Mouse (Mus musculus) testis, adult 2 months (tissue): ENCODE results near the gene Gm20498. TPM values are rescaled to one million over a fixed set of nuclear protein-coding genes. Genes with fewer than 3 reads are reported as not detected.
A peak's percentile ranks its signal among the peaks of the same experiment; 100 is the strongest.

Source experiments
- H3K27ac ChIP-seq: fragments of 200-500 bp; 2 replicates; pipeline ENCODE4 v1.5.1; 2012; ENCODE audit warnings: low read depth, low read length; ENCODE audit not compliant: control insufficient read depth, insufficient read depth
- H3K27me3 ChIP-seq: fragments of 200-500 bp; 2 replicates; pipeline ENCODE4 v1.6.1; 2012; ENCODE audit warnings: mild to moderate bottlenecking, low read length, moderate library complexity; ENCODE audit not compliant: control insufficient read depth, insufficient read depth
- H3K36me3 ChIP-seq: fragments of 200-500 bp; 2 replicates; pipeline ENCODE4 v1.6.1; 2012; ENCODE audit warnings: mild to moderate bottlenecking, low read length; ENCODE audit not compliant: control insufficient read depth, insufficient read depth
- H3K4me1 ChIP-seq: fragments of 200-500 bp; 2 replicates; pipeline ENCODE4 v1.6.1; 2012; ENCODE audit warnings: low read length; ENCODE audit not compliant: control insufficient read depth, insufficient read depth
- H3K4me3 ChIP-seq: fragments of 200-500 bp; 2 replicates; pipeline ENCODE4 v1.5.1; 2012; ENCODE audit warnings: low read depth, mild to moderate bottlenecking, low read length, moderate library complexity, mixed read lengths; ENCODE audit not compliant: control insufficient read depth
- CTCF ChIP-seq: fragments of 200-500 bp; IDR thresholded peaks from 2 replicates; pipeline ENCODE4 v1.5.1; 2012; ENCODE audit warnings: low read depth, mild to moderate bottlenecking, inconsistent platforms, low read length, moderate library complexity; ENCODE audit not compliant: control insufficient read depth, insufficient read depth, insufficient replicate concordance
- POLR2A ChIP-seq: fragments of 200-500 bp; IDR thresholded peaks from 2 replicates; pipeline ENCODE4 v1.6.1; 2012; ENCODE audit warnings: low read depth, mild to moderate bottlenecking, inconsistent platforms, low read length, moderate library complexity; ENCODE audit not compliant: control insufficient read depth
- polyA plus RNA-seq: library from polyadenylated mRNA; depleted of rRNA; stranded (reverse); fragments of >200 nt; gene quantifications from 2 replicates; pipeline ENCODE4 v1.2.3, GENCODE M21; 2012; rRNA removed

The Gm20498 gene
- polyA plus RNA-seq, 1 experiment = 45.4 TPM

GRCm38 (mm10) chr12:81331937-81332874, 200.5 kb downstream of the Gm20498 start:
- TF ChIP-seq POLR2A (no peak), CTCF (no peak)

GRCm38 (mm10) chr12:81331046-81331638, 201.6 kb downstream of the Gm20498 start:
- TF ChIP-seq CTCF (no peak), POLR2A (no peak)
- Histone ChIP-seq H3K36me3 (no peaks in the 10 kb centered on the region), H3K4me1 (peaks cover 14% of the 10 kb centered on the region), H3K27ac (no peak overlapping the region), H3K27me3 (no peaks in the 10 kb centered on the region; the same call in 1 of the 2 replicates), H3K4me3 (no peak overlapping the region)

More at GRCm38 (mm10) chr12:81331937-81332874, 200.5 kb downstream of the Gm20498 start:
- Histone ChIP-seq H3K4me1 (peaks cover 14% of the 10 kb centered on the region), H3K27me3 (no peaks in the 10 kb centered on the region; the same call in 1 of the 2 replicates), H3K27ac (no peak overlapping the region), H3K4me3 (peak overlapping the region; percentile 23; the same call in 1 of the 2 replicates), H3K36me3 (no peaks in the 10 kb centered on the region)

GRCm38 (mm10) chr12:81324991-81325390, 207.7 kb downstream of the Gm20498 start:
- Histone ChIP-seq H3K27ac (no peak overlapping the region), H3K4me1 (no peaks in the 10 kb centered on the region), H3K36me3 (no peaks in the 10 kb centered on the region), H3K4me3 (no peak overlapping the region), H3K27me3 (no peaks in the 10 kb centered on the region)
- TF ChIP-seq CTCF (no peak), POLR2A (no peak)

- H3K27me3 ChIP-seq = no peaks in the 10 kb centered on the region
- no peak overlapping the region for H3K4me3 ChIP-seq
- TF ChIP-seq CTCF (no peak), POLR2A (no peak)
- H3K4me1 ChIP-seq = no peaks in the 10 kb centered on the region
- H3K36me3 ChIP-seq = no peaks in the 10 kb centered on the region
- no peak overlapping the region for H3K27ac ChIP-seq
Observed at GRCm38 (mm10) chr12:81324116-81324515, 208.6 kb downstream of the Gm20498 start.

GRCm38 (mm10) chr12:81321021-81321420, 211.7 kb downstream of the Gm20498 start:
- Histone ChIP-seq H3K4me3 (no peak overlapping the region), H3K27ac (no peak overlapping the region), H3K36me3 (no peaks in the 10 kb centered on the region), H3K27me3 (no peaks in the 10 kb centered on the region), H3K4me1 (no peaks in the 10 kb centered on the region)
- TF ChIP-seq CTCF (no peak), POLR2A (no peak)

- H3K27me3 ChIP-seq = no peaks in the 10 kb centered on the region
- H3K4me1 ChIP-seq = no peaks in the 10 kb centered on the region
- no peaks in the 10 kb centered on the region for H3K36me3 ChIP-seq
- no peak overlapping the region for H3K27ac ChIP-seq
- no peak for TF ChIP-seq CTCF
- TF ChIP-seq POLR2A = no peak
- no peak overlapping the region for H3K4me3 ChIP-seq
Observed at GRCm38 (mm10) chr12:81317811-81318210, 214.9 kb downstream of the Gm20498 start.

GRCm38 (mm10) chr12:81315953-81316352, 216.8 kb downstream of the Gm20498 start:
- no peak overlapping the region for H3K27ac ChIP-seq
- no peaks in the 10 kb centered on the region for H3K27me3 ChIP-seq
- H3K4me1 ChIP-seq = no peaks in the 10 kb centered on the region
- H3K36me3 ChIP-seq = no peaks in the 10 kb centered on the region
- no peak overlapping the region for H3K4me3 ChIP-seq
- TF ChIP-seq POLR2A (no peak), CTCF (no peak)

Other genes with a start within 250 kb of the Gm20498 start
- 0.05 and 0.07 TPM in 2 replicates for gene Slc8a3, start 199.7 kb downstream of the Gm20498 start, polyA plus RNA-seq
- 100 and 130 TPM in 2 replicates for gene Gm4787, start 153.4 kb downstream of the Gm20498 start, polyA plus RNA-seq
- gene Adam4, start 111.0 kb downstream of the Gm20498 start, polyA plus RNA-seq = 32.7 and 38.5 TPM in 2 replicates
- gene Cox16, start 47.8 kb downstream of the Gm20498 start, polyA plus RNA-seq = 70.1 and 78.5 TPM in 2 replicates
- 67.9 and 84.7 TPM in 2 replicates for gene Synj2bp, start within 50 bp of the Gm20498 start, polyA plus RNA-seq
- gene Adam21, start 35.6 kb upstream of the Gm20498 start, polyA plus RNA-seq = 9.0 and 13.7 TPM in 2 replicates
- 8.7 and 12.4 TPM in 2 replicates for gene Med6, start 62.1 kb upstream of the Gm20498 start, polyA plus RNA-seq
- gene Ttc9, start 98.3 kb upstream of the Gm20498 start, polyA plus RNA-seq = 25.4 and 30.1 TPM in 2 replicates
- 3.2 and 3.3 TPM in 2 replicates for gene Map3k9, start 248.3 kb upstream of the Gm20498 start, polyA plus RNA-seq